Mouse (Mus musculus) CH12.LX (cell line): Measurements from ENCODE around the gene Ccdc171.

ENCODE experiments used
- EP300 ChIP-seq: IDR thresholded peaks from 2 replicates; pipeline ENCODE4 v1.6.1; 2011; ENCODE audit warnings: low read length, improper control_type of control experiment
- KAT2A ChIP-seq: IDR thresholded peaks from 2 replicates; pipeline ENCODE4 v1.6.1; 2012; ENCODE audit warnings: low read length, improper control_type of control experiment, inconsistent platforms; ENCODE audit not compliant: insufficient replicate concordance
- MAX ChIP-seq: IDR thresholded peaks from 2 replicates; pipeline ENCODE4 v1.6.1; 2011; ENCODE audit warnings: low read length, improper control_type of control experiment
- MYC ChIP-seq: IDR thresholded peaks from 2 replicates; pipeline ENCODE4 v1.6.1; 2011; ENCODE audit warnings: low read depth, mild to moderate bottlenecking, improper control_type of control experiment, low read length
- POLR2A ChIP-seq: IDR thresholded peaks from 2 replicates; pipeline ENCODE4 v1.6.1; 2011; ENCODE audit warnings: low read depth, mild to moderate bottlenecking, improper control_type of control experiment, low read length
- TBP ChIP-seq: conservative IDR thresholded peaks from 2 replicates; pipeline ENCODE4 v1.6.1; 2011; ENCODE audit warnings: low read depth, low read length, improper control_type of control experiment
- ZNF384 ChIP-seq: IDR thresholded peaks from 2 replicates; pipeline ENCODE4 v1.6.1; 2012; ENCODE audit warnings: low read depth, low read length, improper control_type of control experiment, inconsistent platforms

- TF ChIP-seq POLR2A (no peak), TBP (no peak), EP300 (no peak), MAX (no peak), ZNF384 (no peak), KAT2A (no peak), MYC (no peak)
These were observed 62.2 kb downstream of the Ccdc171 start for GRCm38 (mm10) chr4:83587563-83587962.
